Mouse (Mus musculus) c-Kit-positive CD71-positive TER-119-negative erythroid progenitor cells, embryonic 14.5 days (primary cell): ENCODE measurements around the gene L2hgdh.

Experiments
- DNase-seq: peaks from one replicate; pipeline ENCODE4 v3.0.0-alpha.2; 2013; ENCODE audit warnings: low read depth

L2hgdh gene

DNA sequence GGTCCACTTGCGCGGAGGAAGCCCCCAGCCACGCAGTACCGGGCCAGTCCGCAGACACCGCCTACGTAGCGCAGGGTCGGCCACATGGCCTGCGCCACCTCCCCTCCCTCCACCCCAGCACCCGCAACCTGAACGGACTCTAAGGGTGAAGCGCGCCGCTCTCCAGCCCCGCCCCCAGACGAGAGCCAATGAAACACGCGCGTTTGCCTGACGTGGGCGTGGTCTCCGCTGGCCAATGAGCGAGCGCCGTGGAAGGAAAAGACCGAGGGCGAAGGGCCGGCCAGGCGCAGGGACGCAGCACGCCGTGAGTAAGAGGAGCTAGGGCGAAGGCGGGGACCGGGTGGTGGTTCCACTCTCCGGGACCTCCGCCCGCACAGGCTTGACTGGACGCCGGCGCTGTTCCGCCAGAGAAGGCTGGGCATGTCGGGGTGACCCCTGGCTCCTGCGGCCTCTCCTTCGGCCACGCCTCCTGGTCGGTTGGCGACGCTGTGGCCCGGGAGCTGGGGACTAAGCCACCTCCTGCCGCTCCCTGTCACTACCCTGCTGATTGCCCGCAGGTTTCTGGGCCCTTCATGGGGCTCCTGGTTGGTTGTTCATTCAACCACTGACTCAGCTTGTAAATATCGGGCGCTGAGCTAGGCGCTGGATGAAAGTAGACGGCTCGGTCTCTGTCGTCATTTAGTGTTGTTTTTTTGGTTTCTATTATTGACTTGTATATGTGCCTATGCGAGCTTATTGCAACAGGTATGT, at the start of gene L2hgdh, which contains the start of gene Atp5s:
Gene L2hgdh (minus strand): TSS at position 163 of the 750 bp plus-strand sequence.
Gene Atp5s (plus strand): TSS at position 240 of the 750 bp plus-strand sequence.
- peak; percentile 97 for DNase-seq

GRCm38 (mm10) chr12:69768841-69769240, 44.2 kb upstream of the L2hgdh start:
- no peak for DNase-seq

DNA sequence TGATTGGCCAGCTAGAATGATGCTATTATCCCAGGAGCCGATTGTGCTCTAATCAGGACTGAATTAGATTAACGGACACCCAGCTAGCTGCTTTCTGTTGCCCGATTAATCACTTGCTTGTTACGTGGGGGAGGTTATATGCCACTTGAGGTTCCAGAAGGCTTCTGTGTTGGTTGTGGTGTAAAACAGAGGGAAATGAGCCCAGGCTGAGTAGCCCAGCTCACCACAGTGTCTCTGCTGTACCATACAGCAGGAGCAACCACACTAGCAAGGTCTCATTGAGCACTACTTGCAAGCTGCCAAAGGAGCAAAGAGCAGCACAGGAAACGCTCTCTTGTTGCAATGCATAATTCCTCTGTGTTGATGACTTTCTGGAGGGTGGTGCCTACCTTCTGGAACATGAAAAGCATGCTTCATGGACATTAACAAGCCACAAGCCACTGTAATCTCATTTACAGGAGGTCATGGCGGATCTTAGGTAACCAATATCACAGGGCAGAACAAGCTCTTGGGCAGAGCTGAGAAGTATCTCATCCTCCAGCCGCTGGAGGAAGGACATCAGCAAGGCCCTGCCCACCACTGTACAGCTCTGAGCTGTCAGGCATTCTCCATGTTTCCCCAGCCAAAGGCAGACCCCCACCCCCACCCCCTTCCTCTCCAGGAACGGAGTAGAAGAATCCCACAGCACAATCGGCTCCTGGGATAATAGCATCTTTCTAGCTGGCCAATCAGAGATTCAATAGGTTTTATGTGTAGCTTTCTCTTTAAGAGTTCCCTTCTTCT, 43.0 kb upstream of the L2hgdh start:
- no peak for DNase-seq

- DNase-seq, result no peak
Measured at GRCm38 (mm10) chr12:69766185-69766904, 41.7 kb upstream of the L2hgdh start.

DNA sequence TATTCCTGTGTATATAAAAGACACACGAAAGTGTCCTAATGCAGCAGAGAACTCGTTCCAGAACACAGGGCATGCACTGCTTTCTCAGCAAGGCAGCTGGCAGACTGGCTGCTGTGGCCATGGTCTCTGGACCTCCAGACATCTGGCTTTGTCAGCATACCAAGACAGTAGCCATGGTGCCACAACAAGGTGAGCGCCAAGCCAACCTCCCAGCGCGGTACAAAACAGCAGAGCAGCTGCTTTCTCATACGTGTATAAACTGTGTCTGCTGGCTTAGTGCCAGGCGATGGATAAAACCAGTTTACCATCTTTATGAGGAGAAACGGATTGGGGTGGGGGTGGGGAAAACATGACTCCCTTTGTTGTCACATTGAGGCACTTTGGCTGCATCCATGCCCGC, 40.9 kb upstream of the L2hgdh start:
- no peak for DNase-seq

GRCm38 (mm10) chr12:69761603-69762002, 36.9 kb upstream of the L2hgdh start:
- no peak for DNase-seq

DNA sequence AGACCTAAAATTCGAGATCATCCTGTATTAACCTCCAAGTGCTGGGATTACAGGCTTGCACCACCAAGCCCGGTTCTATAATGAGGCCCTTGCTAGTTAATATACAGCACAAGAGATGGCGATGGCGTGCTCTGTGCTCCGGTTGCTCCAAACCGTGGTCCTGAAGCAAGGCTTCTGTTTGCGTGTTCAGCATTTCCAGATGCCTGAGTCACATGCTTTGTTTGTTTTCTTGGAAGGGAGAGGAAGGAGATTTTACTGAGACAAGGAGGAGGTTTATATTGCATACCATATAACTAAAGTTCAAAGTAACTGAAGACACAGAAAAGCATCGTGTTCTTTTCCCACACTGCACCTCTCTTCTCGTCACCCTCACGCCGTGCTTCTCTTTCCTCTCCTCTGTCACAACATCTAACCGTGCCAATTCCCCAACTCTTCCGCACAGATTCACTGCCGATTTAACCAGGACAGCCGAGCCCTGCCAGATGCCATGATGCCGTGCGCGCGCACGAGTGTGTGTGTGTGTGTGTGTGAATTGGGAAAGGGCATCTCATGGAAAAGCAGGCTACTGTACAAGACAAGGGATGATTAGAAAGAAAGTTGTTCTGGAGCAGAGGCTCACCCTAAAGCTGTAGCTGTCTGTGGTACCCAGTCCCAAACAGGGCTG, 36.2 kb upstream of the L2hgdh start:
- no peak for DNase-seq

- peak; percentile 23 for DNase-seq
Measured at GRCm38 (mm10) chr12:69760014-69760413, 35.3 kb upstream of the L2hgdh start.

- DNase-seq, result peak; percentile 86
Measured at GRCm38 (mm10) chr12:69759267-69759885, 34.7 kb upstream of the L2hgdh start.

GRCm38 (mm10) chr12:69758221-69759185, 33.8 kb upstream of the L2hgdh start:
- DNase-seq, result peak; percentile 52

DNA sequence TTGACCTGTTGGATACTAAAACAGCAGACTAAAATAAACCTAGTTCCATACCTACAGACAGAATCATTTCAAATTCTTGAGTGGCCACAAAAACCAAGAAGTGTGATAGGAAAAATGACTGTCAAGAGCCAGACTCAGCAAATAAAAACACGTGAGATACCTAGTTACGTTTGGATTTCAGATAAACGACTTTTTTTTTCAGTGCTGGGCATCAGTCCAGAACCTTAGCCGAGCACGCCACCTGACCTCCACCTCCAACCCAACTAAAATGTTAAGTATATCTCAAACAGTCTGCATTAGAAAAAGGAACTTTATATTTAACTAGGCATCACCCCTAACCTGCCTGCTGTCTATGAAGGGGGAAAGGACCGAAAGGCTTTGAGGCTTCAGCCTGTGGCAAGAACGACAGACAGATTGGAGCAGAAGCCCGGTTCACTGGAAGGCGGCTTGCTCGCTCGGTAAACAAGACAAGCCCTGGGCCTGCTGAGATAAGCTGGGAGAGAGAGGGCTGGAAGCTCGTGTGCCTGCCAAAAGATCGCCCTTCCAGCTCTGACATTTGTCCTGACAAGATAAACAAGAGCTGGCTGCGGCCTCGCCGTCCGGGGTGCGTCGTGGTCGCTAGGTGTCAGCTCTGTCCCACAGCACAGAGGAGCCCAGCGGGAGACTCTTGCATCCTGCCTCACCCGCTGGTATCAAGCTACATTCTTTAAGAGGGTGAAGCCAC, 32.9 kb upstream of the L2hgdh start:
- DNase-seq, result peak; percentile 91

DNA sequence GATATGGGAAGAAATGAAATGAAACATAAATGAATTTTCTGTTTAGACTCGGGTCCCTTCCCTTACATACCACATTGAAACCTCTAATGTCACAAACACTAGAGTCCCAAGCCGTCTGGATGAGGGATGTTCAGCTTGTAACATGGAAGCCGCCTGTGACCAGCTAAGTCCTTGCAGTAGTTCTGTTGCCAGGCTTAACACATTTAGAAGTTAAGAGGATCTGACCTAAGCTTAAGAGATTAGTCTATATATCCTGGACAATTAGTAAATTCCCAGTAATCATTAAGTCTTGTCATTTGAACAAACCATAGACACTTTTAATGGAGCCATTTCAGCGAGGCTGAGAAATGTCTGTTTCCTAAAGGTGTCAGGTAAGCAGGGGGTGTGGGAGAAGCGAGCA, 31.3 kb upstream of the L2hgdh start:
- DNase-seq, result no peak

DNA sequence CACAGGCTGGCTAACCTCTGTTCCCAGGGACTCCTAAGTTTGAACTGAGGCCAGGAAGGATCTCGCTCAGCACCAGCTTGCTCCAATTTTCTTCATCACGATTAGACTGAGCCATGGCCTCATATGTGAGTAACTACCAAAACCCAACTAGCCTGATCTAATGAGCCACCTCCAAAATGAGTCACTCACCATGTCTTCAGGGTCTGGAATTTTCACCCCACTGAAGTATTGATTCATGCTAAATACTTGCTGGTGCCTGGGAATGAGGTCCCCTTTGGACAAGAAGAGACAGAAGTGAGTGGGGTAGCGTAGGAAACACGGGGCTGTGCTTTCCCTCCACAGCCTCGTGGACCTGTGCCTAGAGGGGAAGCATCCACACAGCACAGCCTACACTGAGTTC, 29.3 kb upstream of the L2hgdh start:
- DNase-seq, result no peak

DNA sequence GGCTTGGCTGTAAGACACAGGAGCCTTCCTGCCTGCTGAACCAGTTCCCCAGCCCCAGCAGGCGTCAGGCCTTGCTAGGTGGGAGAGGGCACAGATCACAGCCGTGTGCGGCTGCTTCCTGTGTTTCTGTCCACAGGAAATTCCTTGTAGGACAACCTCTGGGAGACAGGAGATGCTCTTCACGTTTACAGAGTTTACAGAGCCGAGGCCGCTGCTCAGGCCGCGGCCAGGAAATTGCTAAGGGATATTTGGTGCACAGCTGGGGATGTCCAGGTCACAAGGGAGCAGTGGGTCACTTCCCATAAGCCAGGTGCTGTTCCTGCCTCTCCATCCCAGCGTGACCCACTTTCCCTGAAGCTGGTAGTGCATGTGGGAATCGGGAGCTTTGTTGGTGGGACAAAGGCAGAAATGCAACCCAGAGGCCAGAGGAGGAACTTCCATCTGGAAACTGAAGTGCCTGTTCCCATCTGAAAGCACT, 27.2 kb upstream of the L2hgdh start:
- DNase-seq, result no peak

DNA sequence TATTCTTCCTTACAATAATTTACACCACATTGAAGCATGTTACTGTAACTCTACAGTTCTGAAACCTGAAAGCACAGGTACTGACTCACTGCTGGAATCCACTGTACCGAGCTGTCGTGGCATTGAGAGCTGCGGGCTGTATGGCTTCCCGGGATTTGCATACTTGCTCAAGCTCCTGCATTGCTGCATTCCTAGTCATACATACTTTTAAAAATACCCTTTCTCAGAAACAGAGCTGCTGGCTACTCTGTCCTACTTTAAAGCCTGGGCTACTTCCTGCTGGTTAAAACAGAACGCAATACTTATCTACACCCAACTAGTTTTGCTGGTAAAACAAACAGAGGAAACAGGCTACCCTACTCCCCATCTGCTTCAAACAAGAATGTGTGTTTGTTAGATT, 19.5 kb upstream of the L2hgdh start:
- DNase-seq, result no peak

DNA sequence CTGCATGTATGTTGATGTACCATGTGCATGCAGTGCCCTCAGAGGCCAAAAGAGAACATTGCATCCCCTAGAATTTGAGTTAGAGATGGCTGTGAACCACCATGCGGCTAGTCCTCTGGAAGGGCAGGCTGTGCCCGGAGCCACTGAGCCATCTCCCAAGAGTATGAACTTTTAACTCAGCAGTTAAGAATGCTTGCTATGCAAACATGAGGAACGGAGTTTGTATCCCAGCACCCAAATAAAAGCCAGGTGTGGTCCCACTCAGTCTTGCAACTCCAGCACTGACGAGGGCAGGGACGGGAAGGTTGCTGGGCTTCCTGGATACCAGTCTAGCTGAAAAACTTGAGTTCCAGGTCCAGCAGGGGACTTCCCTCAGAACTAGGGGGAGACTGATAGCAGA, 17.3 kb upstream of the L2hgdh start:
- DNase-seq, result no peak

GRCm38 (mm10) chr12:69733923-69734322, 9.2 kb upstream of the L2hgdh start:
- DNase-seq, result no peak

DNA sequence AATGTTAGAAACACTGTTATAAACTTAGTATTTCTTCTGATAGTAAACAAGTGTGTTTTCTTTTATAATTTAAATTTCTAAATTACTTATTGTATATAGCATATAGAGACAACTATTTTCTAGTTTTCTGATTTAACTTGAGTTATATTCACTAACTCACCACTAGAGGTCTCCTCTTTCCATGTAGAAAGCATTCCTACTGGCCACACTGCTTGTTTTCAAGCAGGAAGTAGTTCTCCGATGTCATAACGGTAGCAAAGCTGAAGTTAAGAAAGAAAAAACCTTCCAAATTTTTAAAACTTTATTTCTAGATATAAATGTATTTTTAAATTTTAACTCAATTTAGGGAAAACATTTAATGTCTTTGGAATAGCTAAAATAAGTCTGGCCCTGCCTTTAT, 8.8 kb upstream of the L2hgdh start:
- DNase-seq, result peak; percentile 30

- DNase-seq, result no peak
Measured at GRCm38 (mm10) chr12:69732221-69732620, 7.5 kb upstream of the L2hgdh start.

DNA sequence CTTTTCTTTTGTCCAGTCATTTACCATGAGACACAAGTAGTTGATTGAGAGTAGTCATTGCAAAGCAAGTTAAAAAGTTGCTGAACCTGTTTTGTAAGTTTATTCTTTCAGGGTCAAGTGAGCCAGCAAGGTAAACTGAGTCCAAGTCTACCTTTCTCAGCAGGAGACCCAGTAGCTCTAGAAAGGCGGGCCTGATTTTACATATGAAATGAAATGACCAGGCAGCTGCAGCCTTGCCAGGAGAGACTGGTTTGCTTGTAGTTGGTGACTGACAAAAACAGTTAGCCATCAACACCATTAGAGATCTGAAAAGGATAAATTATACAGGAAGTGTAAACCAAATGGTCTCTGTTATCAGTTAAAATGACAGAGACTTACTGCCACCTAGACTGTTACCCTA, 5.6 kb upstream of the L2hgdh start:
- no peak for DNase-seq
